Mouse (Mus musculus) limb, embryonic 12.5 days (tissue): ENCODE measurements around the gene Vmn1r188. TPM values are rescaled to one million over a fixed set of nuclear protein-coding genes. Genes with fewer than 3 reads are reported as not detected.
"Not testable (repeated sequence)": the region's sequence is repeated elsewhere in the genome, so short reads cannot be mapped to it uniquely, and the experiment has no call there.

ENCODE experiments used
- ATAC-seq: fragments of 200-750 bp; cut with Nextera tagmentation; 2 replicates; pipeline ENCODE4 v1.8.0; 2017; ENCODE audit warnings: low read depth, moderate TSS enrichment; ENCODE audit not compliant: insufficient number of reproducible peaks, insufficient read depth, low FRiP score, low TSS enrichment
- H3K27ac ChIP-seq: fragments of 300-500 bp; sonication (generic); 2 replicates; pipeline ENCODE4 v1.5.1; 2016; ENCODE audit warnings: mild to moderate bottlenecking, moderate library complexity
- H3K27me3 ChIP-seq: fragments of 300-500 bp; sonication (generic); 2 replicates; pipeline ENCODE4 v1.6.1; 2016; ENCODE audit warnings: mild to moderate bottlenecking, moderate library complexity
- H3K36me3 ChIP-seq: fragments of 300-500 bp; sonication (generic); 2 replicates; pipeline ENCODE4 v1.6.1; 2016; ENCODE audit warnings: mild to moderate bottlenecking, moderate library complexity
- H3K4me1 ChIP-seq: fragments of 300-500 bp; sonication (generic); replicated peaks from 2 replicates; pipeline ENCODE4 v1.6.1; 2016
- H3K4me2 ChIP-seq: fragments of 300-500 bp; sonication (generic); 2 replicates; pipeline ENCODE4 v1.6.1; 2016; ENCODE audit warnings: mild to moderate bottlenecking, moderate library complexity
- H3K4me3 ChIP-seq: fragments of 300-500 bp; sonication (generic); replicated peaks from 2 replicates; pipeline ENCODE4 v1.5.1; 2016; ENCODE audit warnings: mild to moderate bottlenecking
- H3K9ac ChIP-seq: fragments of 300-500 bp; sonication (generic); replicated peaks from 2 replicates; pipeline ENCODE4 v1.6.1; 2016; ENCODE audit warnings: mild to moderate bottlenecking, moderate library complexity
- H3K9me3 ChIP-seq: fragments of 300-500 bp; sonication (generic); 2 replicates; pipeline ENCODE4 v1.6.1; 2016; ENCODE audit warnings: mild to moderate bottlenecking, moderate library complexity
- WGBS: fragments of 180-500 bp; shearing (Covaris S2); methylation state at CpG from one replicate; pipeline ENCODE4 v1.1.7; 2016; 5-methylcytosine and 5-hydroxymethylcytosine counted together
- polyA plus RNA-seq: library from polyadenylated mRNA; unstranded; fragments of >200 nt; fragmentation: Nextera tagmentation; extraction: Ambion mirVana; gene quantifications from 2 replicates; pipeline ENCODE4 v1.2.1, GENCODE M21; 2016

The Vmn1r188 gene
- polyA plus RNA-seq, 1 experiment from 2014 or later: not detected

GRCm38 (mm10) chr13:22041651-22042567, 42.3 kb upstream of the Vmn1r188 start:
- Histone ChIP-seq H3K36me3 (no peaks in the 10 kb centered on the region), H3K9ac (peak overlapping the region; percentile 70), H3K27ac (peak overlapping the region; percentile 98), H3K27me3 (no peaks in the 10 kb centered on the region), H3K4me3 (peak overlapping the region; percentile 41), H3K4me2 (peak overlapping the region; percentile 78), H3K9me3 (no peaks in the 10 kb centered on the region), H3K4me1 (peaks cover 23% of the 10 kb centered on the region; the same call in 1 of the 2 replicates)
- WGBS: 4% methylated on average over 13 of the region's 13 CpGs
- no peak for ATAC-seq

- Histone ChIP-seq H3K9ac (peak within 1 kb of the TSS; percentile 70), H3K4me1 (peaks cover 23% of the 10 kb centered on the region; the same call in 1 of the 2 replicates), H3K4me2 (peak within 1 kb of the TSS; percentile 78), H3K27ac (peak within 1 kb of the TSS; percentile 98), H3K4me3 (peak within 1 kb of the TSS; percentile 41)
- not testable (repeated sequence) for H3K27me3 ChIP-seq, H3K36me3 ChIP-seq, H3K9me3 ChIP-seq
- ATAC-seq: peak; percentile 92
- WGBS: 1% methylated on average over 53 of the region's 80 CpGs
Observed at GRCm38 (mm10) chr13:22042568-22043502, 41.4 kb upstream of the Vmn1r188 start, which contains the start of the genes Hist1h2ag and Hist1h2bj. Gene Hist1h2ag (minus strand): TSS chr13:22042944. Gene Hist1h2bj (plus strand): TSS chr13:22043214.

- no peaks in the 10 kb centered on the region for H3K27me3 ChIP-seq
- H3K9me3 ChIP-seq: no peaks in the 10 kb centered on the region
- 1% methylated on average over 14 of the region's 14 CpGs for WGBS
- peak overlapping the region; percentile 86 for H3K27ac ChIP-seq
- H3K4me3 ChIP-seq: peak overlapping the region; percentile 41
- peak overlapping the region; percentile 50 for H3K9ac ChIP-seq
- H3K4me2 ChIP-seq: peak overlapping the region; percentile 60
- no peaks in the 10 kb centered on the region for H3K36me3 ChIP-seq
- ATAC-seq: peak; percentile 9; the same call in 1 of the 2 replicates
- peaks cover 23% of the 10 kb centered on the region; the same call in 1 of the 2 replicates for H3K4me1 ChIP-seq
Observed at GRCm38 (mm10) chr13:22043503-22044431, 40.5 kb upstream of the Vmn1r188 start.

GRCm38 (mm10) chr13:22044432-22045155, 39.6 kb upstream of the Vmn1r188 start:
- no peaks in the 10 kb centered on the region for H3K27me3 ChIP-seq
- peak overlapping the region; percentile 60 for H3K4me2 ChIP-seq
- 90% methylated on average over 6 of the region's 6 CpGs for WGBS
- peaks cover 23% of the 10 kb centered on the region for H3K4me1 ChIP-seq
- no peaks in the 10 kb centered on the region for H3K36me3 ChIP-seq
- no peaks in the 10 kb centered on the region for H3K9me3 ChIP-seq
- no peak overlapping the region for H3K9ac ChIP-seq
- peak overlapping the region; percentile 86 for H3K27ac ChIP-seq
- ATAC-seq: no peak
- peak overlapping the region; percentile 41 for H3K4me3 ChIP-seq

- no peak overlapping the region for H3K9ac ChIP-seq
- H3K9me3 ChIP-seq: no peaks in the 10 kb centered on the region
- H3K27ac ChIP-seq: no peak overlapping the region
- H3K4me1 ChIP-seq: peaks cover 17% of the 10 kb centered on the region
- no peak for ATAC-seq
- no peaks in the 10 kb centered on the region for H3K27me3 ChIP-seq
- no peak overlapping the region for H3K4me3 ChIP-seq
- no peak overlapping the region for H3K4me2 ChIP-seq
- H3K36me3 ChIP-seq: no peaks in the 10 kb centered on the region
- 55% methylated on average over 2 of the region's 2 CpGs for WGBS
Observed at GRCm38 (mm10) chr13:22045311-22045710, 38.9 kb upstream of the Vmn1r188 start.

GRCm38 (mm10) chr13:22049041-22049440, 35.2 kb upstream of the Vmn1r188 start:
- Histone ChIP-seq H3K4me3 (no peak overlapping the region), H3K4me2 (no peak overlapping the region), H3K36me3 (no peaks in the 10 kb centered on the region), H3K9me3 (no peaks in the 10 kb centered on the region), H3K27ac (no peak overlapping the region), H3K4me1 (peaks cover 5% of the 10 kb centered on the region), H3K27me3 (no peaks in the 10 kb centered on the region), H3K9ac (no peak overlapping the region)
- WGBS: 76% methylated on average over 2 of the region's 2 CpGs
- no peak for ATAC-seq

- WGBS: under 1% methylated on average over 14 of the region's 14 CpGs
- Histone ChIP-seq H3K27ac (peak overlapping the region; percentile 84), H3K27me3 (no peaks in the 10 kb centered on the region), H3K4me2 (peak overlapping the region; percentile 64), H3K36me3 (no peaks in the 10 kb centered on the region), H3K4me3 (peak overlapping the region; percentile 49), H3K9me3 (no peaks in the 10 kb centered on the region), H3K9ac (peak overlapping the region; percentile 27; the same call in 1 of the 2 replicates), H3K4me1 (no peaks in the 10 kb centered on the region; the same call in 1 of the 2 replicates)
- ATAC-seq: peak; percentile 62
Observed at GRCm38 (mm10) chr13:22049737-22050440, 34.4 kb upstream of the Vmn1r188 start.

- Histone ChIP-seq H3K4me3 (peak overlapping the region; percentile 49), H3K9ac (peak overlapping the region; percentile 56), H3K9me3 (no peaks in the 10 kb centered on the region), H3K27ac (peak overlapping the region; percentile 84), H3K27me3 (peaks cover 3% of the 10 kb centered on the region; the same call in 1 of the 2 replicates), H3K4me1 (no peaks in the 10 kb centered on the region; the same call in 1 of the 2 replicates), H3K36me3 (no peaks in the 10 kb centered on the region), H3K4me2 (peak overlapping the region; percentile 64)
- peak; percentile 93 for ATAC-seq
- under 1% methylated on average over 52 of the region's 52 CpGs for WGBS
Observed at GRCm38 (mm10) chr13:22050591-22051522, 33.4 kb upstream of the Vmn1r188 start.
